Mouse (Mus musculus): Measurements from ENCODE around the gene Baiap2. TPM values are rescaled to one million over a fixed set of nuclear protein-coding genes. Genes with fewer than 3 reads are reported as not detected.

Gene Baiap2
- total RNA-seq, 2 experiments from 2014 or later = 220 to 272 TPM

Small RNAs within 50 kb of the gene (microRNA-seq; reads per million reads assigned to microRNA genes)
- 0 reads per million in 2 experiments for gene Mir3065
- gene Mir338 = 0 reads per million in 2 experiments

Other genes with a start within 250 kb of the Baiap2 start
- gene Chmp6, start 29.3 kb upstream of the Baiap2 start, total RNA-seq (2021) = 10 to 100 TPM; 37.1 to 41.8 TPM
- 100 to 1,000 TPM; 185 to 187 TPM for gene Aatk, start 104.4 kb downstream of the Baiap2 start, total RNA-seq (2021)
- gene Cep131, start 144.1 kb downstream of the Baiap2 start, total RNA-seq (2021) = 10 to 100 TPM; 20.6 to 31.9 TPM
- 10 to 100 TPM; 14.8 TPM for gene Tepsin, start 156.0 kb downstream of the Baiap2 start, total RNA-seq (2021)
- gene Ndufaf8, start 156.2 kb downstream of the Baiap2 start, total RNA-seq (2021) = 10 to 100 TPM; 41.5 to 43.4 TPM
- 10 to 100 TPM; 82.6 to 83.9 TPM for gene Slc38a10, start 208.6 kb downstream of the Baiap2 start, total RNA-seq (2021)

Data from left cerebral cortex, adult 18-20 months (tissue).